Mouse (Mus musculus) right cerebral cortex, adult 18-20 months (tissue): Measurements from ENCODE around the gene Tsc22d3.
A peak's percentile ranks its signal among the peaks of the same experiment; 100 is the strongest.
"Not testable (repeated sequence)": the region's sequence is repeated elsewhere in the genome, so short reads cannot be mapped to it uniquely, and the experiment has no call there.

Source experiments
- DNase-seq: peaks from one replicate; pipeline ENCODE4 v3.0.0; 2022; ENCODE audit warnings: mixed read lengths

Tsc22d3 gene

GRCm38 (mm10) chrX:140526253-140526618 is 74.2 kb downstream of the Tsc22d3 start:
- no peak for DNase-seq

- no peak for DNase-seq
Observed at GRCm38 (mm10) chrX:140525604-140526252, 74.7 kb downstream of the Tsc22d3 start.

DNA sequence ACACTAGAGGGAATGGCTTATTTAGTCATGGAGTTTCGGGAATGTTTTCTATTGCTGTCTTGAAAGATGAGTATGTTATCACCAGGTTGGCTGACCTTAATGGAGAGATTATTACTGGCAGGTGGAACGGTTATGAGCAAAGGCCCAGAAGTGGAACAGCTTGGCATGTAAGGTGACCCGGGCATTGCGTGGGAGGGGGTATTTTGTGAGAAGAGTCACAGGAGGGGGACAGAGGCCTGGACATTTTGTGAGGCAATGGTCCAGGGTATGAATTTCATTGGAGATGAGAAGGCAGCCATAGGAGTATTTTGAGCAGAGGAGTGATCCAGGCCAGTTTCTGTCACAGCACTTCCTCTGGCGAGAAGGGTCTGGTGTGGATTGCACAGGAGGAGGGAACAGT is 76.2 kb downstream of the Tsc22d3 start:
- no peak for DNase-seq

DNA sequence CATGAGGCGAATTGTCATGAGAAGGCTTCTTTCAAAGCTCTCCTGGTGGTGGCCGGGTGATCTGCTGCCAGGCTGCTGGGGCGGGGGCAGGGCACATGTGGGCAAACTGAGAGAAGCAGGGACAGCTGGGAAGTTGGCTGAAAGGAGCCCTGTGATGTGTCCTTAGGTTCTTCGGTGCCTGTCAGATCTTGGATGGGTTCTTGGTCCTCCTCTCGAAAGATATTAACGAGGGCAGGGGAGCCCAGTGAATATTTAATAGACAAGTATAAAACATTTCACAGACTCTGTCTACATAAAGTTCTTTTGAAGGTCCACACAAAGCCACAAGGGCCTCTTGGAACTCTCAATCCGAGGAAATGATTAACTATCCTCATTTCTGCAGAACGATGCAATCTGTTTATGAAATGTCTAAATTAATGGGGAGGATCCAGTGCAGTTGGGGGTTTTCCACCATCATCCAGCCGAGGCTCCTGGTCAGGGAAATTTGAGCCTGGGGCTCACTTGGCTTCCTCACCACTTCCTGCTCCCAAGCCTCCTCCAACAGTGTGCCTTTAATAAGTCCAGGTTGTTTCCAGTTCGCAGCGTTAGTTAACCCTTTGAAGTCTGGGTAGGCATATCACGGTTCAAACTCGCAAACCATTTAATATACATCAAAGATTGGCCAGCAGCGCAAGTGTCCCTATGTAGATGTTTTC is 78.2 kb downstream of the Tsc22d3 start:
- no peak for DNase-seq

- peak; percentile 74 for DNase-seq
Observed at GRCm38 (mm10) chrX:140520146-140521102, 80.0 kb downstream of the Tsc22d3 start.

GRCm38 (mm10) chrX:140518351-140518750 is 82.1 kb downstream of the Tsc22d3 start:
- no peak for DNase-seq

DNA sequence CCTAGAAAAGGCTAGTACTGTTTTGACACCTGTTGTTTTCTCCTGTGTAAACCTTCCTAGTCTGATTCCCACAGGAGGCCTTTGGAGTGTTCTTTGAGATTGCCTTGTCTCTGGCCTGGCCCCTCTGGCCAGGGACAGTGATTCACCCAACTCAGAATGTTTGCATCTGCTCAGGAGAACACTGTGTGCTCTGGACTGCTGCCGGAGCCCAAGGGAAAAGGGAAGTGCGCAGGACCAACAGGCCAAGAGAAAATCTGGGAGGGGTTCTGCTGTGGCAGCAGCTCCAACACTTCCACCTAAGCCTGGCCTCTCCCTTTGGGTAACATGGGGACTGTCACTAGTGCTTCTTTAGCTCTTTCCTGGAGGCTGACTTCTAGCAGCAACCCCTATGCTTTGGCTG is 87.1 kb downstream of the Tsc22d3 start:
- no peak for DNase-seq

DNA sequence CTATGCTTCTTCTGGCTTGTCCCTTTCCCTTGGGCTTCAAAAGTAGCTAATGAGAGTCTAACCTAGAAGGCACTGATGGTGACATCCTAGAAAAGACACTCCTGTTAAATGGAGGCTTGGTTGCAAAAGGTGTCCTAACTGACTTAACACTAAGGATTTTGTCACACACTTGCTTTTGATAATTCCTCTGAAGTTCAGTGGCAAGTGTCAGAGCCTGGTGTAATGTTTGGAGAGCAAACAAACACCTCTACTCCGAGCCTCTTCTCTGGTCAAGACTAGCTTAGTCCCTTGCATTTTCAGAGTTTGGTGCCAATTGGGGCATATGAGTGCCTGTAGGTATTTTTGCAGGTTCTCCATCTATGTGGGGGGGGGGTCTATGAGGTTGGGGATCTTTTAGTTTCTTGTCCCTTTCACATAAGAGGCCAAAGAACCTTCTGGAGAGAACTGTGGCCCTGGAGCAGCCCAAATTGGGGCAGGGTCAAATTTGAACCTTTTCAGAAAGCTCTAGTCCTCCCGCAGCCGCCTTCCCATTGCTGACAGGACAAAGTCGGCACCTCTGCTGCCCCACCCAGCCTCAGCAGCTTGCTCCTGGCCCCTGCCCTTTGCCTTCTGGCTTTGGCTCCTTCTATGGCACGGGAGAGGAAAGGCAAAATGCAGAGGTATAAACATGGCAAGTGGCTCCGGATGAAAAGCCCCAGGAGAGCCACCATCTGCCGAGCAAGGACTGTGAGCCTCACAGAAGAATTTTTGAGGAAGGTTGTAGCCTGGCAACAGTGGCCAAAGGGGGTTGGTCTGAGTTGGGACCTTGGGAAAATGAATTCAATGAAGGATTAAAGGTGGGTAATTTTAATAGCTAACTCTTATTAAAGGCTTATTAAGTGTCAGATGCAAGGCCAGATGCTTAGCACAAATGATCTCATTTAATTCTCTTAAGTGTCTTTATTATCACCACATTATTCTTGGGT is 88.5 kb downstream of the Tsc22d3 start:
- DNase-seq: no peak

- peak; percentile 46 for DNase-seq
Observed at GRCm38 (mm10) chrX:140510696-140511429, 89.6 kb downstream of the Tsc22d3 start.

DNA sequence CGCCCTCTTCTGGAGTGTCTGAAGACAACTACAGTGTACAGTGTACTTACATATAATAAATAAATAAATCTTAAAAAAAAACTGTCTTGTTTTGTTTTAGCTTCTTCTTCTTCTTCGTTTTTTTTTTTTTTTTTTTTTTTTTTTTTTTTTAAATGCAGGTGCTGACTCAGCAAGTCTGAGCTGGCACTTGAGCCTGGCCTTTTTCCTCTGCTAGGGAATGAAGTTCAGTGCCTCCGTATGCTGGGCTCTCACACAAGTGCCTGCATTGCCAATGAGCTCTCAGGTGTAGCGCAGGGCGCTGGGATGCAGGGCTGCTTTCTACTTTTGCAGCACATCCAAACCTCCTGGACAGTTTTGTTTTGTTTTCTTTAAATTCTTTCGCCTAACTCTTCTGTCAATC is 90.6 kb downstream of the Tsc22d3 start:
- DNase-seq: no peak

GRCm38 (mm10) chrX:140508791-140509190 is 91.7 kb downstream of the Tsc22d3 start:
- not testable (repeated sequence) for DNase-seq

GRCm38 (mm10) chrX:140507377-140507776 is 93.1 kb downstream of the Tsc22d3 start:
- no peak for DNase-seq

GRCm38 (mm10) chrX:140506436-140507180 is 93.9 kb downstream of the Tsc22d3 start:
- DNase-seq: no peak

DNA sequence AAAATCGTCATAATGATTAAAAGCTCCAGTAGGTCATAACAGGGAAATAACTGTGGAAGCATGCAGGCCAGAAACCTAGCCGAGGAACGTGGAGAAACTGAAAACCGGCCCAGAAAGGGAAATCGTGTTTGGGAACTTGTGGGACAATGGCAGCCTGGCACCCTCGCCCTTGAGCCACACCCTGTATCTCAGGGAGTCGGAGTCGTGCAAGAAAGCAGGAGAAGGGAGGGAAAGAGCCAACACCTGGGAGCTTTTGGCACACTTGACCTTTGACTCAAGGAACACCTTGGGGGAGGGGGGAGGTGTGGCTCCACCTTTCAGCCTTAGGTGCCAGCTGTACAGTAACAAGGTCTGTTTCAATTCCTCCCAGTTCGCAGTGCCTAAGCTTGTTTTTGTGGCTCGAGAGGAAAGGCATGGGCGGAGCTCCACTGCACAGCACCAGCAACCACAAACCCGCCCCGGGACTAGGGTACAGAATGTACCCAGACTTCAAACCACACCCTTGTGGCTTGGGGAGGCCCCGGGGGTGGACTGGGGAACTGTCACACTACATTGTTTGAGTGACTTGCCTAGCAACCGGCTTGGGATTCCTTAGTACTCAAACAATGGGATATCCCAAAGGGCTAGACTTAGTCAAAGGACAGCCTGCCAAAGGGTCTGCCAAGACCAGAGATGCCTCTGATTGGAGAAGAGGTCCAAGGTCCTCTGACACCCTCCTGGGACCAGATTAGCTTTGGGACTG is 94.8 kb downstream of the Tsc22d3 start:
- DNase-seq: peak; percentile 20

DNA sequence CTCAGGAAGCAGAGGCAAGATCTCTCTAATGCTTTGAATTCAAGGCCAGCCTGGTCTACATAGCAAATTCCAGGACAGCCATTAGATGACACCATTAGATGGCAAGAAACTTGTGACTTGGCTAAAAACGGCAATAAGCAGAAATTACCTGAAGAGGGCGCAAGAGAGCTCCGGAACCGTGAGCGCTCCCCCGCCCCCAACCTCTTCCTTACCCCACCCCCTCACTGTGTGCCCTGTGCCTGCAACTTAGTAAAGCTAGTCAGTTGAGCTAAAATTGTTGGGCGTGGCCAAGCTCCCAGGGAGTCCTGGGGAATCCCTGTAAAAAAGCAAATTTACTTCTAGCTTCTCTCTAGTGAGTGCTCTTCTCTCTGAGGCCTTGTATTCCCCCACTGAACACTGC is 96.6 kb downstream of the Tsc22d3 start:
- peak; percentile 26 for DNase-seq

DNA sequence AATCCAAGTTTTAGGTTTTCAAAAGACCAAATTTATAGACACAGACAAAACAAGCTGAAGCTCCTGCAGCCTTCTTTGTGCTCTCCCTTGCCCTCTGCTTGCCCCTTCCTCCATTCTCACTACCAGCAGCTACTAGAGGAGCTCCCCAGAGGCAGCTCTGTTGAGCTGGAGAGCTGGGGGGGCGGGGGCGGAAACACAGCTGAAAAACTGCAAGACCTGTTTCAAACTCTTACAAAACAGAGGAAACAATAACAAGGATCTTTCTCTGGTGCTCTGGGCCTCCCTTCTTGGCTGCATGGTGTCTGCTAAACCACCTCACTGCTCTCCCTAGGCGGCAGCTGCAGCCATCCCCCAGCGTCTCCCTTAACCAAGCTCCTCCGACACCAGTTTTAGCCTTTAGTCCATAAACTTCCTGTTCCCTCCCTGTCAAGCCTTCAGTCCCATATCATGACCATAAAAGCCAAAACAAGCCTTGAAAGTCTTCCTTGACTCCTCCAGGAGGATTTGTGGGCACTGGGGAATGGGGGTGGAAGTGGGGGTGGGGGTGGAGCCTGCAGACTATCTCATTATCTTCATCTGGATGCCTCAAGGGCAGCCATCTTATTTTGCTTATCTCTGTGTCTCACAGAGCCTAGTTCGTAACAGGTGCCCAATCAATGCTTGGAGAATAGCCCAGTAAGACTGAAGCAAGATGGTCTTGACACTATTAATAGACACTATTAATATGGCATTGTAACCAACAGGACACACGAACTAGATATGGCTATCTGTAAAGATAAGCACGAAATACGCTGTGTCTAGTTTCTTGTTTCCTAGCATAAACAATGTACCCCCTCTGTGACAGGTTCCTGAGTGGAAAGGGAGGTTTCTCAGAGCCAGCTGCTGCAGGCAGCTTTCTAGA is 98.8 kb downstream of the Tsc22d3 start:
- DNase-seq: no peak

DNA sequence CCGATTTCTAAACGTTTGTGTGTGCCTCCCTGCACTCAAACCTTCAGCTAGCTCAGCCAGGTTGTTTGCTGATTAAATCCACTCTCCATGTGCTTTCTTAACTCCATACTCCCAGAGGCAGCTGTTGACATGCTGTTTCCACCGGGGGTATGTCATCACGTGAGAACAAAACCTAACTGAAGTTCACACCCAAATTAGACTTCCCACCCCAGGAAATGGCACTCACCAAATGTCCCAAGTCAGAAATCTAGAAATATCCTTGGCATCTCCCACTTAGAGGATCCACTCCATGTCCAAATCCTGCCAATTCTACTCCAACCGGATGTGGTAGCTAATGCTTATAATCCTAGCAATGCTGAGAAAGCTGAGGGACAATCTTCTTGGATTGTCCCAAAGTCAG is 100.2 kb downstream of the Tsc22d3 start:
- no peak for DNase-seq

DNA sequence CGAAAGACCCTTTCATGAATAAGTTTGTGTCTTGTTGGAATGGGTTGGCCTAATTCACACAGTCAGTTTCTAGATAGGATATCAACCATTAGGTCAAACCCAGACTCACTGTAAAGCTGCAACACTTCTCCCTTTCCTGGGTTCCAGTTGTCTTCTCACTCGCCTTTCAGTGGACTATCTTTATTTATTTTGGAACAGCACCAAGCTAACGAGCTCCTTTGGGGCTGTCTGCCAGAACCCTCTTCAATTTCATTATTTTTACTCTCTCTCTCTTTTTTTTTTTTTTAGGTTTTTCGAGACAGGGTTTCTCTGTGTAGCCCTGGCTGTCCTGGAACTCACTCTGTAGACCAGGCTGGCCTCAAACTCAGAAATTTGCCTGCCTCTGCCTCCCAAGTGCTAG is 102.0 kb downstream of the Tsc22d3 start:
- not testable (repeated sequence) for DNase-seq

DNA sequence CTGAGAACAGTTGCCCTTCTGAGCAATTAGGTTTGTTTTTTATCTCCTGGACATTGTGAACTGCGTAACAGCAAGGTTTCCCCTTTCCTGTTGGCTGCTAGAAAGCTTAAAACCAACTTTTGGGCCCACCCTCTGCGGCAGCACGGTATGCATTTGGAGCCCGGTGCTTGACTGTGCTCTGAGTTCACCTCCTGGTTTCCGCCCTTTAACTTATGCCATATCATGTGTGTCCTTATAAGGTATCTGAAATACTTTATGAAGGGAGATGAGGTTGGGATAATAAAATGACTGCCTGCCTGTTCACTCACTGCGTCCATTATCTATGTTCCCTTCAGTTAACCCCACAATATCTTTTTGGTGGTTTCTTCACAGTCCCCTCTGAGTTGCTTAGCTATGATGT is 106.3 kb downstream of the Tsc22d3 start:
- DNase-seq: no peak
